Mouse (Mus musculus) hindbrain, postnatal 0 days (tissue): ENCODE data around the gene Gm5105. TPM values are rescaled to one million over a fixed set of nuclear protein-coding genes. Genes with fewer than 3 reads are reported as not detected.

Experiments
- ATAC-seq: fragments of 200-750 bp; cut with Nextera tagmentation; 2 replicates; pipeline ENCODE4 v1.8.0; 2017; ENCODE audit warnings: mild to moderate bottlenecking, moderate TSS enrichment, moderate library complexity
- DNase-seq: peaks from one replicate; pipeline ENCODE4 v3.0.0-alpha.2; 2015; ENCODE audit warnings: low spot score
- H3K27ac ChIP-seq: fragments of 300-500 bp; sonication (generic); 2 replicates; pipeline ENCODE4 v1.5.1; 2014; ENCODE audit warnings: mild to moderate bottlenecking
- H3K27me3 ChIP-seq: fragments of 300-500 bp; sonication (generic); 2 replicates; pipeline ENCODE4 v1.6.1; 2014; ENCODE audit warnings: low read length, mixed read lengths; ENCODE audit not compliant: insufficient read depth
- H3K36me3 ChIP-seq: fragments of 300-500 bp; sonication (generic); 2 replicates; pipeline ENCODE4 v1.6.1; 2014; ENCODE audit warnings: low read length, mixed read lengths; ENCODE audit not compliant: insufficient read depth
- H3K4me1 ChIP-seq: fragments of 300-500 bp; sonication (generic); 2 replicates; pipeline ENCODE4 v1.6.1; 2014; ENCODE audit warnings: antibody characterized with exemption, low read length, mixed read lengths; ENCODE audit not compliant: insufficient read depth
- H3K4me2 ChIP-seq: fragments of 300-500 bp; sonication (generic); 2 replicates; pipeline ENCODE4 v1.6.1; 2014; ENCODE audit warnings: low read depth, mild to moderate bottlenecking, low read length, moderate library complexity, mixed read lengths
- H3K4me3 ChIP-seq: fragments of 300-500 bp; sonication (generic); 2 replicates; pipeline ENCODE4 v1.5.1; 2014; ENCODE audit warnings: low read length
- H3K9ac ChIP-seq: fragments of 300-500 bp; sonication (generic); replicated peaks from 2 replicates; pipeline ENCODE4 v1.6.1; 2014; ENCODE audit warnings: mild to moderate bottlenecking, low read length, moderate library complexity, mixed read lengths
- H3K9me3 ChIP-seq: fragments of 300-500 bp; sonication (generic); 2 replicates; pipeline ENCODE4 v1.6.1; 2016; ENCODE audit warnings: low read length, mixed read lengths
- CTCF ChIP-seq: IDR thresholded peaks from 2 replicates; pipeline ENCODE4 v1.5.1; 2016; ENCODE audit warnings: antibody characterized with exemption, control low read depth, low read depth
- WGBS: fragments of 180-500 bp; shearing (Covaris S2); extraction: QIAGEN DNeasy Blood & Tissue Kit; methylation state at CpG from one replicate; pipeline ENCODE4 v1.1.7; 2014; 5-methylcytosine and 5-hydroxymethylcytosine counted together
- polyA plus RNA-seq: library from polyadenylated mRNA; unstranded; fragments of >200 nt; fragmentation: Nextera tagmentation; extraction: Ambion mirVana; gene quantifications from 2 replicates; pipeline ENCODE4 v1.2.1, GENCODE M21; 2015
- total RNA-seq: library from RNA; depleted of rRNA; stranded (reverse); fragments of >200 nt; gene quantifications from 2 replicates; pipeline ENCODE4 v1.2.3, GENCODE M21; 2014

Gm5105 gene
- total and polyA plus RNA-seq, 2 experiments from 2014 or later: 0.11 TPM; not detected in 1

- Histone ChIP-seq H3K36me3 (no peaks in the 10 kb centered on the region), H3K9me3 (no peaks in the 10 kb centered on the region), H3K4me1 (no peaks in the 10 kb centered on the region), H3K27me3 (no peaks in the 10 kb centered on the region), H3K4me3 (no peak overlapping the region), H3K4me2 (no peak overlapping the region), H3K27ac (no peak overlapping the region), H3K9ac (no peak overlapping the region)
- ATAC-seq: peak; percentile 56
- 72% methylated on average over 5 of the region's 5 CpGs for WGBS
- no peak for TF ChIP-seq CTCF
- DNase-seq: peak; percentile 28
These were observed 37.8 kb downstream of the Gm5105 start for GRCm38 (mm10) chr3:138029351-138029750.

- no peak for DNase-seq
- TF ChIP-seq CTCF: no peak
- H3K4me1 ChIP-seq: no peaks in the 10 kb centered on the region
- H3K27ac ChIP-seq: no peak overlapping the region
- H3K9ac ChIP-seq: no peak overlapping the region
- ATAC-seq: no peak
- H3K4me3 ChIP-seq: no peak overlapping the region
- WGBS: 81% methylated on average over 5 of the region's 5 CpGs
- no peaks in the 10 kb centered on the region for H3K36me3 ChIP-seq
- H3K9me3 ChIP-seq: no peaks in the 10 kb centered on the region
- H3K27me3 ChIP-seq: no peaks in the 10 kb centered on the region
- H3K4me2 ChIP-seq: no peak overlapping the region
These were observed 39.4 kb downstream of the Gm5105 start for GRCm38 (mm10) chr3:138027575-138028362.

DNA sequence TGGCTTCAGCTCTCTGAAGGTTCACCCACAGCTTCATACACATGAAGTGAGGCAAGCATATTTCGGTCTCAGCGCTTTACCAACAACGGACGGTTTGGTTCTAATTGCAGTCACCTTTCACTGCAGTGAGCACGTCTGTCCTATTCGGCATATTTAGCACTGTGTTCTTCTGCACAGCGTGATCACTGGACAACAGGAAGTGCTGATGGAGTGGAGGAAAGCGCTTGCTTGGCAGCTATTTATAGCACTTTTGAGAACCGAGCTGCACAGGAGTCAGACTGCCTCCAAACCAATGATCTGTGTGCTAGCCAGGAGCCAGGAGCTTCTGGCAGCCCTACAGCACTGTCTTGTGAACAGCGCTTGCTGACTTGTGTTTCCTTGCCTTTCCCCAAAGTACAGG is 40.9 kb downstream of the Gm5105 start:
- WGBS: 69% methylated on average over 10 of the region's 10 CpGs
- no peaks in the 10 kb centered on the region for H3K4me1 ChIP-seq
- H3K4me3 ChIP-seq: no peak overlapping the region
- peak; percentile 43; the same call in 1 of the 2 replicates for ATAC-seq
- no peaks in the 10 kb centered on the region for H3K36me3 ChIP-seq
- no peaks in the 10 kb centered on the region for H3K27me3 ChIP-seq
- no peak overlapping the region for H3K9ac ChIP-seq
- TF ChIP-seq CTCF: no peak
- peak; percentile 47 for DNase-seq
- H3K4me2 ChIP-seq: no peak overlapping the region
- no peak overlapping the region for H3K27ac ChIP-seq
- no peaks in the 10 kb centered on the region for H3K9me3 ChIP-seq

- Histone ChIP-seq H3K4me3 (no peak overlapping the region), H3K27me3 (no peaks in the 10 kb centered on the region), H3K27ac (no peak overlapping the region), H3K9me3 (no peaks in the 10 kb centered on the region), H3K4me2 (no peak overlapping the region), H3K4me1 (no peaks in the 10 kb centered on the region), H3K9ac (no peak overlapping the region), H3K36me3 (no peaks in the 10 kb centered on the region)
- DNase-seq (no peak), ATAC-seq (no peak)
- 82% methylated on average over 4 of the region's 4 CpGs for WGBS
- TF ChIP-seq CTCF: no peak
These were observed 44.5 kb downstream of the Gm5105 start for GRCm38 (mm10) chr3:138022651-138023050.

DNA sequence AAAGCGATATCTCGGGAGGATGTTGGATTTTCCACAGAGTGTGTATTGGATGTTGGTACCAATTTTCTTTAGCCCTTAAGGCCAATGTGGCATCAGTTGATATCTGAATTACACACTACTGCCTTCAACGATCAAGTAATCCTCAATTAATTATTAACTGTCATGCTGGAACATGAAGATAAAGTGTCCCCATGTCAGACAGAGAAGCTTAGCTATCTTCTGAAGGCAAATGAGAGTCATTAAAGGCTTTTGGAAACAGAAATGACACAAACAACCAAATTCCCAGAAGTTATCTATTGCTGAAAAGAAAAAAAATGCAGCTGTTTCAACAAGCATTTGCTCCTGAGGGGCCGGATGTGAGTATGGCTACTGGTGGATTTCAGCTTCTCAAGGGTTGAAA is 45.2 kb downstream of the Gm5105 start:
- H3K4me2 ChIP-seq: no peak overlapping the region
- no peaks in the 10 kb centered on the region for H3K27me3 ChIP-seq
- H3K9me3 ChIP-seq: no peaks in the 10 kb centered on the region
- no peak for TF ChIP-seq CTCF
- no peaks in the 10 kb centered on the region for H3K4me1 ChIP-seq
- ATAC-seq: no peak
- H3K9ac ChIP-seq: no peak overlapping the region
- no peak for DNase-seq
- 80% methylated on average over 4 of the region's 4 CpGs for WGBS
- H3K4me3 ChIP-seq: no peak overlapping the region
- no peaks in the 10 kb centered on the region for H3K36me3 ChIP-seq
- H3K27ac ChIP-seq: no peak overlapping the region

- TF ChIP-seq CTCF: no peak
- WGBS: 65% methylated on average over 12 of the region's 12 CpGs
- peak; percentile 52 for DNase-seq
- H3K4me1 ChIP-seq: no peaks in the 10 kb centered on the region
- H3K36me3 ChIP-seq: no peaks in the 10 kb centered on the region
- H3K27me3 ChIP-seq: no peaks in the 10 kb centered on the region
- H3K9me3 ChIP-seq: no peaks in the 10 kb centered on the region
- H3K4me3 ChIP-seq: no peak overlapping the region
- H3K9ac ChIP-seq: no peak overlapping the region
- H3K27ac ChIP-seq: peak overlapping the region; percentile 26; the same call in 1 of the 2 replicates
- peak; percentile 64 for ATAC-seq
- peak overlapping the region; percentile 27; the same call in 1 of the 2 replicates for H3K4me2 ChIP-seq
These were observed 50.4 kb downstream of the Gm5105 start for GRCm38 (mm10) chr3:138016810-138017209.

GRCm38 (mm10) chr3:138014725-138015124 is 52.5 kb downstream of the Gm5105 start:
- no peak overlapping the region for H3K4me2 ChIP-seq
- H3K9me3 ChIP-seq: no peaks in the 10 kb centered on the region
- no peaks in the 10 kb centered on the region for H3K36me3 ChIP-seq
- WGBS: 84% methylated on average over 2 of the region's 2 CpGs
- H3K4me1 ChIP-seq: no peaks in the 10 kb centered on the region
- H3K27ac ChIP-seq: no peak overlapping the region
- H3K27me3 ChIP-seq: no peaks in the 10 kb centered on the region
- TF ChIP-seq CTCF: no peak
- ATAC-seq (no peak), DNase-seq (no peak)
- H3K4me3 ChIP-seq: no peak overlapping the region
- H3K9ac ChIP-seq: no peak overlapping the region
